Mouse (Mus musculus) fat pad, adult 2 months (tissue): ENCODE data around the gene Arcn1.
"Not testable (repeated sequence)": the region's sequence is repeated elsewhere in the genome, so short reads cannot be mapped to it uniquely, and the experiment has no call there.

Experiments used
- DNase-seq: peaks from one replicate; pipeline ENCODE4 v3.0.0-alpha.2; 2011; ENCODE audit warnings: low read depth, low spot score; ENCODE audit errors: extremely low read depth

Arcn1 gene

GRCm38 (mm10) chr9:44767101-44768028 lies at the start of gene Arcn1, which contains the start of gene Ift46:
TSS of gene Arcn1 (minus strand) at chr9:44767845.
TSS of gene Ift46 (plus strand) at chr9:44767908.
- no peak for DNase-seq

- DNase-seq: no peak
Measured at GRCm38 (mm10) chr9:44814179-44814578, 46.5 kb upstream of the Arcn1 start.

DNA sequence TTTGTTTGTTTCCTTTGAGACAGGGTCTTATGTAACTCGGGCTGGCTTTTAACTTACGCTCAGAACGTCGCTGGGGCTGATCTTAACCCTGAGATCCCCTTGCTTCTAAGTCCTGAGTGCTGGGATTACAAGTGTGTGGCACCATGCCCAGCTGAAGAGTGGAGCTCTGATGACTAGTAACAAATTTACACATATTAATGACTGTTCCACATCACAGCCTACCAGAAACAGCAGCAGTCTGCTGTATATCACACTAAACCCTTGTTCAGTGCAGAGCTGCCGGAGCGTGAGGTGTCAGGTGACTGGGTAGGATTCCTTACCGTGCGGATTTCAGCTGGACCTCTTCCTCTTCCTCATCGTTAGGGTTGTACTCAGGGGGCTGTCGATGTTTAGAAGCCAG lies 42.7 kb upstream of the Arcn1 start:
- no peak for DNase-seq

- no peak for DNase-seq
Measured at GRCm38 (mm10) chr9:44807778-44808177, 40.1 kb upstream of the Arcn1 start.

GRCm38 (mm10) chr9:44807141-44807540 lies 39.5 kb upstream of the Arcn1 start:
- DNase-seq: no peak

- no peak for DNase-seq
Measured at GRCm38 (mm10) chr9:44805536-44805935, 37.9 kb upstream of the Arcn1 start.

DNA sequence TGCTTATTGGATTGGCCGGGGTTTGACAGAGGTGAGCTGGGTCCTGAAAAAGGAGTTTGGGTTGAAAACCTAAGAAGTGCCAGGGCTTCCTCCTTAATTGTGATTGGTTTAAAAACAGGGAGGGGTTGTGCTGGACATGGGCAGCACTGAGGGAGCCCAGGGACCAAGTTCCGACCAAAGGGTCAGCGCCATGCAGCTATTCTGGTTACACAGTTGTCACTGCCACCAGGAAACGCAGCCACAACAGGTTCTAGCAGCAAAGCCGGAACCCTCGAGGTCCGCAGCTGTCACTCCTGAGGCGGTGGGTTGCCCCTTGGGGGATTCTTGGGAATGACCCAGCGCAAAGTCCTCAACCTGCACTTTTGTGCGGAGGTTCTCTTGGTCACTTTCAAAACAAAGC lies 37.0 kb upstream of the Arcn1 start:
- no peak for DNase-seq

DNA sequence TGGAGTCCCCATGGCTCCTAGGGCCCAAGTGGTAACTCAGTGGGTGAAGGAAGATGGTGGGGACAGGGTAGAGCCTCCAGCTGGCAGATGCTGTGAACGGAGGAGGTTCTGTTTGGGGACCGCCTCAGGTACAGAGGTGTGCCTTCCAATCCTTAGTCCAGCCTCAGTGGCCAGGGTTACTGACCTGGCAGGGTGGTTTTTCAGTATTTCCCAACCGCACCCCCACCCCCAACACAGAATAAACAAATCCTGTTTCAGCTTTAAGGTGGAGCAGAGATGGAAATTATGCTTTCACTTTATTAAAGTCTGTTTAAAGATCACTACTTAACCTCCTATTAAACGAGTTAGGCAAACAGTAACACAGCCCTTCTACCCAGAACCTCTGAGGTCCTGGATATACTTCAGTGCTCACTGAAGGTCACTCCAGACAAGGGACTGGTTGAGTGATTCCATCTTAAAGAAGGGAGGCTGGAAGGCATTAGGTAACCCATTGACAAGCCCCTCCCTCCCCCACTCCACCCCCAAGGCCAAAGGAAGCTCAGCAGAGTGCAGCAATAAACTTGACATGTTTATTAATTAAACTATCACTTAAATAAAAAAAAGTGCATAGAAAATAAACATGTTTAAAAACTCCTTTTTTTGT lies 35.3 kb upstream of the Arcn1 start, which contains the start of gene Ttc36:
Gene Ttc36 (minus strand): TSS at position 265 of the 643 bp plus-strand sequence.
- no peak for DNase-seq

GRCm38 (mm10) chr9:44801669-44802068 lies 34.0 kb upstream of the Arcn1 start:
- DNase-seq: no peak

- DNase-seq: no peak
Measured at GRCm38 (mm10) chr9:44799958-44800324, 32.3 kb upstream of the Arcn1 start.

- peak; percentile 21 for DNase-seq
Measured at GRCm38 (mm10) chr9:44799102-44799957, 31.7 kb upstream of the Arcn1 start, which contains the start of gene Tmem25. TSS of gene Tmem25 (minus strand) at chr9:44799307.

DNA sequence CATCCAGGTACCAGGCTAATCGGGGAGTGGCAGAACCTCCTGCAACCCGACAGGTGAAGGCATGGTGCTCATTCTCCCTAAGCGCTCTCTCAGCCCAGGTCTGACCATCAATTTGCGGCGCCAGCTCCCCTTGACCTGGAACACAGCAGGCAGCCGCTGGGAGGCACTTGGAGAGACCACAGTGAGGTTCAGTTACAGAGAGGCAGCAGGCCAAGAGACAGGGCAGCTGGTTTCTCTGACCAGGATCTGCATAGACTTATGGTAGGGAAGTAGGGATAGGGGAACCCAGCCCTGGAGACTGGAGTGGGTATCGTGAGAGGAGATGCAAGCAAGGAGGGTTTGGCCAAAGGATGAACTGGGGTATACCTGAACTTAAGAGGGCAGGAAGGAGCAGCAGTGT lies 30.7 kb upstream of the Arcn1 start:
- no peak for DNase-seq

DNA sequence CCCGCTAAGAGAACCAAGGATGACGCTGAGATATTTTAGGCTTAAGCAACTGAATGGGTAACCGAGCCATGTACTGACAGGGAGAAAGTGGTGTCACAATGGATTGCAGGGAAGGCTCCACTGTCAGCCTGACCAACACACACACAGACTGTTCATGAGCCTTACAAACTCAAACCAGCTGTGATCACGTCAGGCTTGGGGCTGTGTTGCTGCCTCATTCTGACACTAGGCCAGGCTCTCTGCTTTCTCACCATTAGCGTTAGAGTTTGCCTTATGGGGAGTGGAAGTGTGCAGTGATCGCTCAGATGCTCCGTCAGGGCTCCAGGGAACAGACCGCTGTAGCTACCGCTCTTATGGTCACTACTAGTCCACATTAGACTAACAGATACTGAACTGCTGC lies 25.2 kb upstream of the Arcn1 start:
- DNase-seq: no peak

DNA sequence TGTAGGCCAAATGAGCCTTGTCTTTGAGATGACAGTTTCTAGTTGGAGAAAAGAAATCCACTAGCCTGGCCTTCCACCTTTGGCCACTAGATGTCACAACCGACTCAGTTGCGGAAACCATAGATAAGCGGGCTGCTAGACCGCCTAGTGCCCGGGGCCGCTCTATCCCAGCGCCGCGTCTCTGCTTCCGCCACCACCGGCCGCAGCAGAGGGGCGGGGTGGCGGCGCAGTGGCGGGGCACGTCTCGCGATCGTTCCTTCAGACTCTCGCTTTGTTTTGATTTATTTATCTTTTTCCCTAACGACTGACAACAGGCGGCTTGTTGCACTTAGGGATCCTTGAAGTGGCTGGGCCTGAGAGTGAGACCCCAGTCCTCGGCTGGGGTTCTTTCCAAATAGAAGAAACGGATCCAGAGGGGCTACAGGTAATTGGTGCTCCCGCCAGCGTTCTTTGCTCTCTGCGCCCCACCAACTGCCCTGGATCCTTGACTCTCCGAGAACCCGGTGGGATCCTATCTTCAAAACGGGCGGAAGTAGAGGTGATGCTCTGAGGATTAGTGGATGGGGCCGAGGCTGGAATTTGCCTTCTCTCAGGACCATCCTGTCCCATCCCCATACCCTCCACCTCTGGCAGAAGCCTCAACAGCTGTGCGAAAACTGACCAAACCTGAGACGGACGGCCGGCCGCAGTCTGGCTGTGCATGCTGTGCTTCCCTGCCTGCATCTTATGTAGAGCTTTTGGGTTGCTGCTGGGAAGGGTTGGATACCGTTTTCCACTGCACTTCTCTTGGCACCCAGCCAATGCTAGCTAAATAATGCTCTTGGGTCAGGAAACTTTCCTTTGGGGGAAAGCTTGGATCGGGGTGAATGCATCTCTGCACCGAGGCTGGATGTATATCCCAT lies 5.4 kb upstream of the Arcn1 start:
- DNase-seq: peak; percentile 52

GRCm38 (mm10) chr9:44772392-44772749 lies 4.7 kb upstream of the Arcn1 start:
- no peak for DNase-seq

DNA sequence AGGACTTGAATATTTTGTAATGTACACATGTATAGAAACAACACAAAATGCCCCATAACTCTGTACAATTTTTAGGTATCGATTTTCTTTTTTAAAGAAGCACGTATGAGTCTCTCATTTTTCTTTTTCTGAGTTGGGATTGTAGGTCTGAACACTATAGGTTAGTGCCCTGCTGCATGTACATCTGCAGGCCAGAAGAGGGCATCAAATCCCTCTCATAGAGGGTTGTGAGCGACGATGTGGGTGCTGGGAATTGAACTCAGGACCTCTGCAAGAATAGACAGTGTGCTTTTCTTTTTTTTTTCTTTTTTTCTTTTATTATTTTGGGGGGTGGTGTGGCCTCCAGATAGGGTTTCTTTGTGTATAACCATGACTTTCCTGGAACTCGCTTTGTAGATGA lies 3.7 kb upstream of the Arcn1 start:
- DNase-seq: no peak

GRCm38 (mm10) chr9:44768029-44768394 lies 367 bp upstream of the Arcn1 start:
- DNase-seq: not testable (repeated sequence)

- no peak for DNase-seq
Measured at GRCm38 (mm10) chr9:44760873-44761272, 6.8 kb downstream of the Arcn1 start.

DNA sequence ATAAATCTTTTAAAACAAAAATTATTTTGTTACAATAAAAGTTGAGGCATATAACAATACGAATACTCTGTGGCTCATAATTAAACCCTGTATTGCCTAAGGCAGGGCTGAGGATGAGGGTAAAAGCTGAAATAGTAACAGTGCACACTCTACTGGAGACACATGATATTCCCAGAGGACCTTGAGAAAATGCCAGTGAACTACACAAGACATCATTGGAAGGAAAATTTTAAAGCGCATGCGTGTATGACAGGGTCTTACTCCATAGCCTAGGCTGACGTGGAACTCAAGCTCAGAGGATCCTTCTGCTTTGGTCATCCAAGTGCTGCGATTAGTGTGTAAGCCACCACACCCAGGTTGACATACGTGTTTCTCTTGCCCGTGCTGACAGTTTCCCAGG lies 19.2 kb downstream of the Arcn1 start:
- no peak for DNase-seq

GRCm38 (mm10) chr9:44747341-44747740 lies 20.3 kb downstream of the Arcn1 start:
- DNase-seq: no peak
